Mouse (Mus musculus) stomach, postnatal 0 days (tissue): ENCODE results near the gene Zkscan5. TPM values are rescaled to one million over a fixed set of nuclear protein-coding genes. Genes with fewer than 3 reads are reported as not detected.
A peak's percentile ranks its signal among the peaks of the same experiment; 100 is the strongest.

ENCODE experiments used
- ATAC-seq: fragments of 200-750 bp; cut with Nextera tagmentation; 2 replicates; pipeline ENCODE4 v1.8.0; 2017; ENCODE audit not compliant: low FRiP score, low TSS enrichment
- DNase-seq: peaks from one replicate; pipeline ENCODE4 v3.0.0-alpha.2; 2016; ENCODE audit warnings: low spot score
- H3K27ac ChIP-seq: fragments of 300-500 bp; sonication (generic); replicated peaks from 2 replicates; pipeline ENCODE4 v1.5.1; 2014; ENCODE audit warnings: mild to moderate bottlenecking, control low read depth
- H3K27me3 ChIP-seq: fragments of 300-500 bp; sonication (generic); 2 replicates; pipeline ENCODE4 v1.6.1; 2014; ENCODE audit warnings: low read length; ENCODE audit not compliant: control insufficient read depth, insufficient read depth
- H3K36me3 ChIP-seq: fragments of 300-500 bp; sonication (generic); 2 replicates; pipeline ENCODE4 v1.6.1; 2014; ENCODE audit warnings: low read length, mixed read lengths; ENCODE audit not compliant: control insufficient read depth, insufficient read depth
- H3K4me1 ChIP-seq: fragments of 300-500 bp; sonication (generic); replicated peaks from 2 replicates; pipeline ENCODE4 v1.6.1; 2014; ENCODE audit warnings: antibody characterized with exemption; ENCODE audit not compliant: control insufficient read depth, insufficient read depth
- H3K4me2 ChIP-seq: fragments of 300-500 bp; sonication (generic); replicated peaks from 2 replicates; pipeline ENCODE4 v1.6.1; 2014; ENCODE audit warnings: low read depth, mild to moderate bottlenecking, control low read depth, moderate library complexity
- H3K4me3 ChIP-seq: fragments of 300-500 bp; sonication (generic); 2 replicates; pipeline ENCODE4 v1.5.1; 2014; ENCODE audit warnings: low read depth, low read length, control low read depth
- H3K9ac ChIP-seq: fragments of 300-500 bp; sonication (generic); 2 replicates; pipeline ENCODE4 v1.6.1; 2014; ENCODE audit warnings: mild to moderate bottlenecking, low read length, control low read depth, mixed read lengths
- H3K9me3 ChIP-seq: fragments of 300-500 bp; sonication (generic); 2 replicates; pipeline ENCODE4 v1.6.1; 2016; ENCODE audit warnings: low read length; ENCODE audit not compliant: control insufficient read depth
- CTCF ChIP-seq: IDR thresholded peaks from 2 replicates; pipeline ENCODE4 v1.5.1; 2016; ENCODE audit warnings: antibody characterized with exemption, low read depth, mild to moderate bottlenecking, moderate library complexity
- EP300 ChIP-seq: optimal IDR thresholded peaks from 2 replicates; pipeline ENCODE3; 2016; ENCODE audit warnings: antibody characterized with exemption
- WGBS: fragments of 180-500 bp; shearing (Covaris S2); extraction: QIAGEN DNeasy Blood & Tissue Kit; methylation state at CpG from one replicate; pipeline ENCODE4 v1.1.7; 2014; 5-methylcytosine and 5-hydroxymethylcytosine counted together
- polyA plus RNA-seq: library from polyadenylated mRNA; unstranded; fragments of >200 nt; fragmentation: Nextera tagmentation; extraction: Ambion mirVana; gene quantifications from 2 replicates; pipeline ENCODE4 v1.2.1, GENCODE M21; 2015

Gene Zkscan5
- polyA plus RNA-seq, 1 experiment from 2014 or later = 4.6 TPM

DNA sequence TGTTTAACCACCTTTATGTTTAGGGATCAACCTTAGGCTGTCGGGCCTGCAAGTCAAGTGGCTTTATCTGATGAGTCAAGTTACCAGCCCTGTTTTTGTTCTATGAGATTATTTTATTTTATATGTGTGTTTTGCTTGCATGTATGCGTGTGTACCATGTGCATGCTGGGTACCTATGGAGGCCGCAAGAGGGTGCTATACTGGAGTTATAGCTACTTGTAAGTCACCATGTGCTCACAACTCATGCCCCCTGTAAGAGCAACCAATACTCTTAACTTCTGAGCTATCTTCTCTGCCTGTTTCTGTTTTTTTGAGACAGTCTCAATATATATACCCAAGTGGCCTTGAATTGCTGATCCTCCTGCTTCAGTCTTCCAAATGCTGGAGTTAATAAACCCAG, 9.1 kb downstream of the Zkscan5 start:
- Histone ChIP-seq H3K4me2 (no peak overlapping the region), H3K27ac (no peak overlapping the region), H3K27me3 (no peaks in the 10 kb centered on the region), H3K9ac (no peak overlapping the region), H3K4me3 (no peak overlapping the region), H3K4me1 (no peaks in the 10 kb centered on the region), H3K9me3 (no peaks in the 10 kb centered on the region), H3K36me3 (peaks cover 9% of the 10 kb centered on the region)
- DNase-seq = no peak
- ATAC-seq = no peak
- WGBS = 92% methylated on average over 3 of the region's 3 CpGs
- no peak for TF ChIP-seq CTCF
- no peak for TF ChIP-seq EP300

DNA sequence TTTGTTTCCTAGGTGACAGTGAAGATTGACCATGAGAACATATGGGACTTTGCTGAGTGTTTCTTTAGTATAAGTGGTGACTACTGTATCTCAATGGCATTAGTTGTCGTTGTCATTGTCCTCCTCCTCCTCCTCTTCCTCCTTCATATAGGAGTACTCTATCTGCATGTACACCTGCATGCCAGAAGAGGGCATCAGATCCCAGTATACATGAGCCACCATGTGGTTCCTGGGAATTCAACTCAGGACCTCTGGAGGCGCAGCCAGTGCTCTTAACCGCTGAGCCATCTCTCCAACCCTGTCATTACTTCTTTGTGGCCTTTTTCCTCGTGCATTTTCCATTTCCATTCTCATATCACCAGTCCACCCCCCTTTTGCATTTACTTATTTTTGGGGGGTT, 10.3 kb downstream of the Zkscan5 start:
- Histone ChIP-seq H3K9ac (no peak overlapping the region), H3K36me3 (peaks cover 13% of the 10 kb centered on the region), H3K9me3 (no peaks in the 10 kb centered on the region), H3K27ac (no peak overlapping the region), H3K4me2 (no peak overlapping the region), H3K4me1 (no peaks in the 10 kb centered on the region), H3K27me3 (no peaks in the 10 kb centered on the region), H3K4me3 (no peak overlapping the region)
- no peak for DNase-seq
- 71% methylated on average over 4 of the region's 4 CpGs for WGBS
- TF ChIP-seq CTCF (peak; percentile 66), EP300 (no peak)
- ATAC-seq = 0 out of 2 replicates have a peak, but pooled peaks have one; percentile 30

DNA sequence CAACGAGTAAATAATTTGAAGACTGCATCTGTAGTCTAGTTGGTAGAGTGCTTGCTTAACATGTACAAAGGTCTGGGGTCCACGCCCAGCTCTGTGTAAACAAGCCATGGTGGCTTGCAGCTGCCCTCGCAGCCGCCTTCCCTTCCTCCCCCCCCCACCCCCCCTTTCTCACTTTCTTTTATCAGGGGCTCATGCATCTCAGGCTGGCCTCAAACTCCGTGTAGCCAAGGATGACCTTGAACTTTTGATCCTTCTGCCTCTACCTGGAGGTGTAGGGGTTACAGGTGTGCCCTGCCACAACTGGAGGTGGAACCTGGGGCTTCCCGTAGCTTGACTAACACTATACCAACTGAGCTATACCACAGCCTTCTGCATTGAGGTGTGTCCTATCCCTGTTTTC, 13.4 kb downstream of the Zkscan5 start:
- Histone ChIP-seq H3K27ac (no peak overlapping the region), H3K4me1 (no peaks in the 10 kb centered on the region), H3K4me3 (no peak overlapping the region), H3K9me3 (no peaks in the 10 kb centered on the region), H3K27me3 (no peaks in the 10 kb centered on the region), H3K9ac (no peak overlapping the region), H3K4me2 (no peak overlapping the region), H3K36me3 (peaks cover 24% of the 10 kb centered on the region)
- WGBS = 57% methylated on average over 6 of the region's 6 CpGs
- TF ChIP-seq CTCF = no peak
- TF ChIP-seq EP300 = no peak
- ATAC-seq = peak; percentile 77; the same call in 1 of the 2 replicates
- peak; percentile 35 for DNase-seq

DNA sequence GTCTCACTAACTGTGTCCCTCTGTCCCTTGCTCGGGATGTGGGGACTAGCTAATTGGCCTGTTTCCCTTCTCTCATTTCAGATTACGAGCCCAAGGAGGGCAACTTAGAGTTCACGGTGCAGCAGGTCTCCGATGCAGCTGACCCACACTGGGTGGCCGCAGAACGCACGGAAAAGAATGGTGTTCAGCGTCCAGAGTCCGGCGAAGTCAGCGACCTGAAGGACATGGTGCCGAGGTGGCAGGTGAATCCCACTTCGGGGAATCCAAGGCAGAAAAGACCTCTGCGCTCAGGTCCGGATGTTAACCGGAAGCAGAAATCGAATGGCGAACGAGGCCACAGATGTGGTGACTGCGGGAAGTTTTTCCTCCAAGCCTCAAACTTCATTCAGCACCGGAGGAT, 13.8 kb downstream of the Zkscan5 start:
- Histone ChIP-seq H3K4me2 (no peak overlapping the region), H3K27me3 (no peaks in the 10 kb centered on the region), H3K9ac (no peak overlapping the region), H3K9me3 (no peaks in the 10 kb centered on the region), H3K4me1 (no peaks in the 10 kb centered on the region), H3K36me3 (peaks cover 24% of the 10 kb centered on the region), H3K27ac (no peak overlapping the region), H3K4me3 (no peak overlapping the region)
- no peak for ATAC-seq
- WGBS = 93% methylated on average over 21 of the region's 21 CpGs
- TF ChIP-seq CTCF (no peak), EP300 (no peak)
- no peak for DNase-seq

DNA sequence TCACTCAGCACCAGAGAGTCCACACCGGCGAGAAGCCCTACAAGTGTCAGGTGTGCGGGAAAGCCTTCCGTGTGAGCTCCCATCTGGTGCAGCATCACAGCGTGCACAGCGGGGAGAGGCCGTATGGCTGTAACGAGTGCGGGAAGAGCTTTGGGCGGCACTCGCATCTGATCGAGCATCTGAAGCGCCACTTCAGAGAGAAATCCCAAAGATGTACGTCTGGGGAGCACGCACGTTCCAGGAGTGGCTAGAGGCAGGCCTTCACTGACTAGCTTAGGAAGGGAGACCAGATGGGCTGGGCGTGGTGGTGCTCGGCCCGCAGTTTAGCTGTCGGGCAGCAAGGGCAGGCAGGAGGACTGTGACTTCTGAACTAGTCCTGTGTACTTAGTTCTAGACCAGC, 14.3 kb downstream of the Zkscan5 start:
- H3K4me2 ChIP-seq = no peak overlapping the region
- no peaks in the 10 kb centered on the region for H3K4me1 ChIP-seq
- H3K9ac ChIP-seq = no peak overlapping the region
- no peaks in the 10 kb centered on the region for H3K27me3 ChIP-seq
- no peak overlapping the region for H3K4me3 ChIP-seq
- peaks cover 24% of the 10 kb centered on the region for H3K36me3 ChIP-seq
- no peak for DNase-seq
- ATAC-seq = no peak
- no peak for TF ChIP-seq EP300
- no peak for TF ChIP-seq CTCF
- 92% methylated on average over 20 of the region's 20 CpGs for WGBS
- no peak overlapping the region for H3K27ac ChIP-seq
- H3K9me3 ChIP-seq = no peaks in the 10 kb centered on the region

DNA sequence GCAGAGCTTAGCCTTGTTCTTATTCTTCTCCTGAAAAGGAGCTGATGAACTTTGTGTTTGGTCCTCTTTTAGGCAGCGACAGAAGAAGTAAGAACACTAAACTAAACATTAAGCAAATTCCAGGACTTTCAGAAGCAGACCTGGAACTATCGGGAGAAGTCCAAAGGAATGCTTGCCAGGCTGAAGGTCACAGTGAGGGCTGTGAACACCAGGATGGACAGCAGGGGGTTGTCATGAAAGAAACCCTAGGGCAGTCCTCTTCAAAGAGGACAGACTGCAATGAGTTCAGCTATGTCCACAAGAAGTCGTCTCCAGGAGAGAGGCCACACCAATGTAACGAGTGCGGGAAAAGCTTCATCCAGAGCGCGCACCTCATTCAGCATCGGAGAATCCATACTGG, 15.6 kb downstream of the Zkscan5 start:
- TF ChIP-seq CTCF (no peak), EP300 (no peak)
- no peak overlapping the region for H3K27ac ChIP-seq
- H3K4me1 ChIP-seq = no peaks in the 10 kb centered on the region
- no peaks in the 10 kb centered on the region for H3K9me3 ChIP-seq
- H3K27me3 ChIP-seq = no peaks in the 10 kb centered on the region
- no peak overlapping the region for H3K9ac ChIP-seq
- H3K36me3 ChIP-seq = peaks cover 24% of the 10 kb centered on the region
- H3K4me2 ChIP-seq = no peak overlapping the region
- WGBS = 91% methylated on average over 8 of the region's 8 CpGs
- no peak overlapping the region for H3K4me3 ChIP-seq
- DNase-seq = no peak
- no peak for ATAC-seq
